In genomic region chrX:137812151-137812550, GRCm38 (mm10) we compare ENCODE assay signal across 14 mouse cellular contexts.
DNase-seq lines count a peak whose midpoint lies in the region; ATAC-seq lines count a peak whose summit lies in the region.
"Had no signal": no experiment of that assay in that cellular context is flagged by ENCODE, and none has a peak within 500 bp of the region (broad histone marks: within the 10 kb centered on the region; RNA-seq: fewer than 3 reads in every experiment).

No protein-coding gene starts in this region.

- intact Hi-C loops in left cerebral cortex, postnatal 14 days (cut with DNase I) = no loop called here
- intact Hi-C loops in left cerebral cortex, postnatal 36 days (cut with DNase I) = no loop called here

- peak; percentile 89 for ATAC-seq in frontal cortex, adult (ENCODE audit: low TSS enrichment)
- ATAC-seq: activated CD4-positive, CD25-positive, alpha-beta regulatory T cell, adult 4 months; forebrain, embryonic 16.5 days; Patski had no signal

- no peak for DNase-seq in frontal cortex, postnatal 25 days (ENCODE audit: low spot score in 2 of 2)
- peak; percentile 8 to 48 for DNase-seq in left cerebral cortex, postnatal 14 days (ENCODE audit: low spot score in 2 of 2)
- no peak for DNase-seq in left cerebral cortex, postnatal 36 days (ENCODE audit: low spot score in 2 of 2)
- DNase-seq in brain, adult 2 months (ENCODE audit: low read depth, low spot score) = peak; percentile 69
- peak; percentile 52 for DNase-seq in telencephalon, adult 2 months (ENCODE audit: low read depth, low spot score)
- DNase-seq: adrenal gland, postnatal 14 days; cerebellum, adult 2 months; cerebellum, postnatal 10 days; gastrocnemius, adult 2 months; gastrocnemius, postnatal 25 days had no signal

Comparison
In these comparisons a context has a peak if more than half of its experiments do, and no peak if none do; other contexts are left out.
1. DNase-seq: peak in left cerebral cortex, postnatal 14 days (2 of 2), brain, adult 2 months (single experiment) and telencephalon, adult 2 months (single experiment); none in frontal cortex, postnatal 25 days (0 of 2) and left cerebral cortex, postnatal 36 days (0 of 2).